In the genomic region with DNA sequence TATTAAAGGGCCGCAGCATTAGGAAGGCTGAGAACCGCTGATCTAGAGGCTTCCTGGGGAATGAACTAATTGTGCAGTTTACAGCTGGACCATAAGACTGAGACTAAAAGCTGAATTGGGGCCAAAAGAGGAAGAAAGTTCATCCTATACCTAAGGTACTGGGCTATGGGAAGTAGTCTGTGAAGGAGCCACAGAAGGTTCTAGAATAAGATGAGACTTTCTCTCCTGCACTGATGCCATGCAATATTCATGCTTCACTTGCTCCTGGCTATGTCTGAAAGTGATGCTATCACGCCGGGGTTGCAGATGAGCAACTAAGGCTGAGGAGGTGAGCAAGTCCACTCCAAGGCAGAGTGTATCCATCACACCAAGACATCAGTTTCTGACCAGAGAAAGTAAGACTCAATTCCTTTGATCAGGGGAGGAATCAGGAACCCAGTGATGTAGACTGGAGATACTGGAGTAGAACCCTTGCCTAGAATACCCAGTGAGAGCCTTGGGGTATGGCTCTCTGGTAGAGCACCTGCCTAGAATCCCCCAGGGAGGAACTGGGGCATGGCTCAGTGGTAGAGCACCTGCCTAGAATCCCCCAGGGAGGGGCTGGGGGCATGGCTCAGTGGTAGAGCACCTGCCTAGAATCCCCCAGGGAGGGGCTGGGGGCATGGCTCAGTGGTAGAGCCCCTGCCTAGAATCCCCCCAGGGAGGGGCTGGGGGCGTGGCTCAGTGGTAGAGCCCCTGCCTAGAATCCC, we compare ENCODE assay signal across 24 mouse cellular contexts. TPM values are rescaled to one million over a fixed set of nuclear protein-coding genes. Genes with fewer than 3 reads are reported as not detected.
"Had no signal": no experiment of that assay in that cellular context is flagged by ENCODE, and none has a peak within 500 bp of the region (broad histone marks: within the 10 kb centered on the region; RNA-seq: fewer than 3 reads in every experiment).

No protein-coding gene starts in this region.

- H3K36me3 ChIP-seq: liver, embryonic 13.5 days; liver, embryonic 15.5 days; midbrain, embryonic 12.5 days; neural tube, embryonic 13.5 days; neural tube, embryonic 15.5 days had no signal

- DNase-seq: liver, embryonic 13.5 days; lung, adult 18-20 months; lung, embryonic 14.5 days; lung, postnatal 10 days; lung, postnatal 4 days; midbrain, embryonic 14.5 days; retina, postnatal 1 day; right cerebral cortex, adult 18-20 months; right cerebral cortex, postnatal 25 days; right cerebral cortex, postnatal 4 days; thymus, adult 18-20 months; thymus, postnatal 14 days; thymus, postnatal 36 days had no signal

- H3K27me3 ChIP-seq: liver, embryonic 13.5 days; liver, embryonic 15.5 days; midbrain, embryonic 12.5 days; neural tube, embryonic 13.5 days; neural tube, embryonic 15.5 days had no signal

- ATAC-seq: midbrain, embryonic 16.5 days had no signal

- H3K9ac ChIP-seq: liver, embryonic 13.5 days; liver, embryonic 15.5 days; lung, embryonic 14.5 days; midbrain, embryonic 12.5 days; neural tube, embryonic 13.5 days; neural tube, embryonic 15.5 days had no signal

- H3K4me3 ChIP-seq: liver, embryonic 13.5 days; liver, embryonic 15.5 days; megakaryocyte, embryonic 14.5 days; midbrain, embryonic 12.5 days; myocyte; neural tube, embryonic 13.5 days; neural tube, embryonic 15.5 days had no signal

- H3K9me3 ChIP-seq: liver, embryonic 13.5 days; liver, embryonic 15.5 days; megakaryocyte, embryonic 14.5 days; midbrain, embryonic 12.5 days; neural tube, embryonic 13.5 days; neural tube, embryonic 15.5 days had no signal

- H3K4me2 ChIP-seq: liver, embryonic 13.5 days; liver, embryonic 15.5 days; lung, embryonic 14.5 days; midbrain, embryonic 12.5 days; neural tube, embryonic 13.5 days; neural tube, embryonic 15.5 days had no signal

- H3K4me1 ChIP-seq: liver, embryonic 13.5 days; liver, embryonic 15.5 days; midbrain, embryonic 12.5 days had no signal

- H3K27ac ChIP-seq: liver, embryonic 13.5 days; liver, embryonic 15.5 days; midbrain, embryonic 12.5 days; neural tube, embryonic 13.5 days; neural tube, embryonic 15.5 days had no signal

RNA-seq across cellular contexts. Expression of a gene that starts 51.9 kb away (rescaled TPM):
- polyA plus RNA-seq: liver, embryonic 13.5 days; liver, embryonic 15.5 days; lung, embryonic 14.5 days; lung, embryonic 16.5 days; midbrain, embryonic 12.5 days; midbrain, embryonic 14.5 days; midbrain, embryonic 16.5 days; neural tube, embryonic 11.5 days; neural tube, embryonic 13.5 days; neural tube, embryonic 15.5 days; small intestine, adult 2 months; stomach, embryonic 14.5 days had no signal
